Mouse (Mus musculus) cerebellum, postnatal 4 days (tissue): ENCODE results near the gene 1700123O20Rik.

ENCODE experiments used
- DNase-seq, 2 experiments: peaks; one replicate each; pipeline ENCODE4 v3.0.0; 2022; ENCODE audit warnings: low spot score in 2 of 2, mixed read lengths in 1 of 2

1700123O20Rik gene

DNA sequence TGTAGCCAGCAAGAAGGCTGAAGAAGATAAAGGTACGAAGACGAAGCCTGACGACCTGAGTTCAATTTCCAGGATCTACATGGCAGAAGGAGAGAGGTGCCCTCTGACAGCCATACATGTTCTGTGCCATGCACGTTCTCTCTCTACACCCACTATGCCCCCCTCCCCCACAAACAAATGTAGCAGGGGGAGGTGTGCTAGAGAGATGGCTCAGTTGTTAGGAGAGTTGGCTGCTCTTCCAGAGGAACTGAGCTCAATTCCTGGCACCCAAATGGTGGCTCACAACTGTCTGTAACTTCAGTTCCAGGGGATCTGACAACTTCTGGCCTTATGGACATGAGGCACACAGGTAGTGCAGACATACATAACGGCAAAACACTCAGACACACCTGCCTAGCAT, 9.7 kb upstream of the 1700123O20Rik start:
- DNase-seq: no peak

DNA sequence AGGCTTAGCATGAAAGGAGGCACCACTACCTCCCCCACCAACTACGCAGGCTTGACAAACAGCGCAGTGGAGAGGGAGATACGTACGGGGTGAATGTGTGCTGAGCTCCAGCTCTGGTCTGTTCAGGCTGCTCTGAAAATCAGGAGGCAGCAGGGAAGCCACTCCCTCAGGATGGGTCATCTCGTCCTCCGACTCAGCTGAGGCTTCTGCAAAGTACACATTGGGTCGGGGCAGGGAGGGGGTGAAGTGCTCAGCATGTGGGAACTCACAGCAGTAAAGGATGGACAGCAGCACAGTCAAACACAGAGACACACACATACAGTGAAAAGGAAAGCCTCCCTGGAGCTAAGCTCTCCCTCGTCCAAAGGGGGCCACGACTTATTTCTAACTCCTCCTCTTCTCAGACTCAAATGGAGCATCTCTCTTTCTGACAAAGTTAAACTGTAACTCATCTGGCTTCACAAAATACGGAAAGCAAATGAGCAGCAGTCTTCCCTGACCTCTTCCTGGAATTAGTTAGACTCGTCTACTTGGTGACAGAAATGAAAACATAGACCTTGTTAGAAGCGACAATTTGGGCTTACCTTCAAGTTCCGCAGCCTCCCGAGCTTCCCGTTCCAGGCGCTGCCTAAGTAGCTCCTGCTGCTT, 7.2 kb upstream of the 1700123O20Rik start:
- no peak for DNase-seq

DNA sequence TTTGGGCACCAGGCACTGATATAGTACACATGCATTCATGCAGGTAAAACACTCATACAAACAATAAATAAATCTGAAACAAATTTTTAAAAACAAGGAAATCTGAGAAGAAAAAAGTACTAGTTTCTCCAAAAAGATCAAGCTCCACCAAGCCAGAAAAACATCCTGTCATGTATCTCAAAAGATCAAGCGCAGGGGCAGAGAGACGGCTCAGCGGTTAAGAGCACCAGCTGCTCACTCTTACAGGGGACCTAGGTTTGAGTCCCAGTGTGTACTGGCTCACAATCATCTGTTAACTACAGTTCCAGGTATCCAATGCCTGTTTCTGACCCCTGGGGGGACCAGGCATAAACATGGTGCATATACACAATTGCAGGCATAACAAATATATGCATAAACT, 3.6 kb upstream of the 1700123O20Rik start:
- DNase-seq: no peak

DNA sequence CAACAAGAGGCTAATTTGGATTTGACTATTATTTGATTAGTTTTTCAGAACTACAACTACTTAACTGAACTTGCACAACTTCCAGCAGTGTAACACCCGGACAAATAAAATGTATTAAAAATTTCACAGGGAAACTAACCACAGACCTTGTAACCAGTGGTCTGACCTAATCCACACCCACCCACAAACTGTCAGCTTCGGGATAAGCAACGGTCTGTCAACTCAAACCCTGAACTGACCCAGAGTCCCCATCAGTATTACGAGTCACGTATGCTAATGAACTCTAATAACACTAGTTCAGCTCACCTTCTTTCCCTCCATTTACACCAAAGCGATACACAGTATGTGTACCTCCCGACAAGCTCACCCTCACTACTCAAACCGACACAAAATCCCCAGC, 545 bp upstream of the 1700123O20Rik start:
- DNase-seq: no peak

DNA sequence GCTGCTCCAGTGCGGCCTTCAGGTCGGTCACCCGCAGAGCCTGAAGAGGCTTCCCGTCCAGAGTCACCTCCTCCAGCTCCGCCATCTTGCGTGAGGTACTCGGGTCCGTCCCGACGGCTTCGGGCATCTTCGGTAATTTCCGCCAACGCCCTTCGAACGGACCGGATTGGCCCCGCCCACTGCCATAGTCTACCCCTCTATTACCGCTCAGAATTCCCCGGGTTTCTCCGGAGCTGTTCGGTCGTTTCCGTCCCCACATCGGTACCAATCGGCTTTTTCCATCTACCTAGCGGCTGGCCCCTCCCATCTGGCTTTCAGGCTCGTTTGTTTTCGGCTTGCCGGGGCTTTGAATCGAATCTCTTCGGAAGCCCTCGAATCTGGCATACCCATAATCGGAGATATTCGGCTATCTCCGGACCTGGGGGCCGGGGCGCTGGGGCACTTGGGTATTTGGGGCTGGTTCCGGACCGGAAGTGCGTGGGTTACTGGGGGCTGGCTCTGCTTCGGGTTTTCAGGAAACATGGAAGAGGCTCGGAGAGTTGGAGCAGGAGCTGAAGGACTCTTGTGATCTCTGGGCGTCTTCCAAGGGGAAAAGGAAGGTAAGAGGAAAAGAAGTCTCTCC, 617 bp downstream of the 1700123O20Rik start, which contains the start of gene Acin1:
TSS of gene Acin1 (minus strand) at position 410 of the 622 bp plus-strand sequence.
- DNase-seq: peak; percentile 100

DNA sequence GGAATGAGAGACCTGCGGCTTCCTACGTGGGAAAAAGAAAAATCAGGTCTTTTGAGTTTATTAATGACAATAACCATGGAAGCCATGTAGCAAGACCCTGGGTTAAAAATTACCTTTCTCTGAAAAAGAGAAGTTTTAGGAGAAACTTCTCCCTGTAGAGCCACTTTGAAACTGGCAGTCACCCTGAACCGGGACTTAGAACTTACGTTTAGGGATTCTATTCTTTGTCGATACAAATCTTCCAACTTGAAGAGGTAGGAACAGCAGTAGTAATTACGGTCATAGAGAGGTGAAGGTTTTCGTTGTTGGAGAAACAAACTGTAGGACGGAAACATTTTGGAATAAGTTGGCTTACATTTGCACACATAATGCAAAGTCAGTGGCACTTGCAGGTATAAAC, 1.2 kb downstream of the 1700123O20Rik start:
- no peak for DNase-seq

DNA sequence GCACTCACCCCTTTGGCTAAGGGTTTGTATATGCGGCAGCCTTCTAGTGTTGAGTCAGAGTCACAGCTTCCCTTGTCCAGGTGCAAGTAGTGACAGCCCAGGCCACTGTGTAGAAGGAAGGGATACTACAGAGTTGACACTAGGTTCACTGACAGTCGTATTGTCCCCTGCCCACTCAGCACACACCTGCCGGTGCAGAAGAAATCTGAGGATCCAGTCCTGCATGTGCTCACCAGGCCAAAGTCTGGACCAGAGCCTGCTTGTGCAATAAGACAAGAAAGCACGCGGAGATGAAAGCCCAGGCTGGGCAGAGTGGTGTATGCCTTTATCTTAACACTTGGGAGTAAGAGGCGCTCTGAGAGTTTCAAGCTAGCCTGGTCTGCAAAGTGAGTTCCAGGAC, 9.0 kb downstream of the 1700123O20Rik start:
- DNase-seq: no peak

DNA sequence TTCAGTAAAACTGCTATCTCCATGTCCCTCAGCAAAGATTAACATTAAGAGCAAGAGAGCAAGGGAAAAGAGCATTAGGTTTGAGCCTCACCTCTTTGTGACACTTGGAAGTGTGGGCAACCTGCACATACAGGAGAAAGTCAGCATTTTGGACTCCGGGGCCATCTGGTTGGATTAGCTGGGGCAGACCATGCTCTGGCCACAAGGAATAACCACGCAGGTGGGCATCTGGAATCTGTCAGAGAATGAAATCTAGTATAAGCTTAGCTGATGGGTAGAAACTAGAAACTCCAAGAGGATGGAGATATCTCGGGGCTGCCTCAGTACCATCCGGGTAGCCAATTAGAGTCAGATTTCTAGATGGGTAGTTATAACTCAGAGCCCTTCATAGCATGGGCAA, 10.7 kb downstream of the 1700123O20Rik start:
- DNase-seq: no peak

DNA sequence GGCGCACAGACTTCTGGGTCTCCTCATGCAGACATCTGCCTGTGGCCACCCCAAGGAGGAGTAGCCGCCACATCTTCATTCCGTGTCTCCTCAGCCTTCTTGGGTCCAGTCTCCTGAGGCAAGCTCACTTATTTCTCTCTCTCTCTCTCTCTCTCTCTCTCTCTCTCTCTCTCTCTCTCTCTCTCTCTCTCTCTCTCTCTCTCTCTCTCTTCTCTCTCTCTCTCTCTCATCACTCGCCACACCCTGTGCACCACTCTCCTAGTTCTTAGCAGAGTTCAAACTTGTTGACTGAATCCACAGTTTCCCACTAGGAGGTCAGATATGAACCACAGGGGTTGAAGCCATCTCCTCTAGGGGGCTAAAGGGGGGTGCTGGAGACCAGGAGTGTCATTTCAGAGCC, 12.7 kb downstream of the 1700123O20Rik start, which contains the start of gene Gm29776:
TSS of gene Gm29776 (minus strand) at position 101 of the 400 bp plus-strand sequence.
- DNase-seq: no peak

DNA sequence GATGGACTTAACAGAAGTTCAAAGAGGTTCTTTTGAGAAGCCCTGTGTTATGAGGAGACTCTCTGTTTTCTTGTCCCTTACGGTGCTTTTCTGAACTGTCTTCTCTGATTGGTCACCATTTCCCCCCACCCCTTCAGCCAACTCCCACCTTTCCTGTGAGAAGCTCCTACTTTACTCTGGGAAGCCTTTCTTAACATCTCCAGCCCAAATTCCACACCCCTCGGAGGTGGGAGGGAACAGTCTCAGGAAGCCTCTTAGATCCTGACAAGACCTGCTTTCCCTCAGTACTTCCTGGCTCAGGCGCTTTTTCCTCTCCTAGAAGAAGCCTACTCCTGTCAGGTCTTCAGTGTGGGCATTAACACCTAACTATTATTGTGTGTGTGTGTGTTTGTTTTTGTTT, 13.6 kb downstream of the 1700123O20Rik start:
- no peak for DNase-seq

DNA sequence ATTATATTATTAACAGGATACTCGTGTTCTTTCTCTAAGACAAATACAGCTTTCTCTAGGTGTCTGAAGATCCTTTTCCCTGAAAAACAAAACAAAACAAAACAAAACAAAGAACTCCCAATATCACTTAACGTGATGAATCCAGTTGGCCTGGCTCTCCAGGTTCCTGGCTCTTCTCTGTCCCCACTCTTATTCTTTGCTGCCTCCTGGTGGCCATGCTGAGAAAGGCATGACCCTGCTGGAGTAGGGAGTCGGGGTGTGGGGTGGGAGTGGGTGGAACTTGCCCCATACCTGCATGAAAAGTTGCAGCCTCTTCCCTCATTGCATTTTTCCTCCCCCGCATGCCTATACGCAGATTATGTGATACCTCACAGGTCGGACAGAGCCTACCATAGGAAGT, 15.3 kb downstream of the 1700123O20Rik start:
- DNase-seq: peak; percentile 74 to 77

DNA sequence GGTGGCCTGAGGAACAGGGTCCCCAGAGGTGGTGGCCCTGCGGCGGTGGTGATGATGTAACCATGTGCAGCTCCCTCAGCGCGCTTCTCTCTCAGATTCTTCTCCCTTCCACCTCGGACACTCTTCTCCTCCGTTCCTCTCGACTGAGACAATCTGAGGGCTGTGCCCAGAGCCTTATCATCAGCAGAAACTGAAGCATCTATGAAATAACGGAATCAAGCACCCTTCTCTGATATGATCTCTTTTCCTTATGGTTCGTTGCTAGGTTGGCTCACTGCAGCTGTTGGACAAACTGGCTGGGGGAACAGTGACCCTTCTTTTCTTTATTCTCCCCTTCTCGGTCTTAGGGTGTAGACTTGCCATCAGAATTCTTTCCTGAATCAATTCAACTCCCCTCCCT, 17.2 kb downstream of the 1700123O20Rik start:
- DNase-seq: no peak

DNA sequence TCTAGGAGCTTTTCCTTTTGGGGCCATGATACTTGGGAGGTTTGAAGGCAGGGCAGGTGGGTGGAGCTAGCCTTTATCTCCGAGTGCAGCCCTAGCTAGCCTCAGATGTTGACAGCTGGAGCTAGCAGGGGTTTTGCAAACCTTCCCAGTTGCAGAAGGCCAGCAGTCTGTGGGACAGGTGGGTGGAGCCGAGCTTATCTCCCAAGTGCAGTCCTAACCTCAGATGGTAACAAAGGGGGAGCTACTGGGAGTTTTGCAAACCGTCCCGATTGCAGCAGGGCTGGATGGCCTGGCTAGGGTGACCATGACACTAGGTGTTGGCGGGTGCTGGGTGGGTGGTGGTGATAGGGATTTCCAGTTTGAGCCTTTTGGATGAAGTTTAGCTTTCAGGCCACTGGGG, 19.8 kb downstream of the 1700123O20Rik start:
- no peak for DNase-seq

DNA sequence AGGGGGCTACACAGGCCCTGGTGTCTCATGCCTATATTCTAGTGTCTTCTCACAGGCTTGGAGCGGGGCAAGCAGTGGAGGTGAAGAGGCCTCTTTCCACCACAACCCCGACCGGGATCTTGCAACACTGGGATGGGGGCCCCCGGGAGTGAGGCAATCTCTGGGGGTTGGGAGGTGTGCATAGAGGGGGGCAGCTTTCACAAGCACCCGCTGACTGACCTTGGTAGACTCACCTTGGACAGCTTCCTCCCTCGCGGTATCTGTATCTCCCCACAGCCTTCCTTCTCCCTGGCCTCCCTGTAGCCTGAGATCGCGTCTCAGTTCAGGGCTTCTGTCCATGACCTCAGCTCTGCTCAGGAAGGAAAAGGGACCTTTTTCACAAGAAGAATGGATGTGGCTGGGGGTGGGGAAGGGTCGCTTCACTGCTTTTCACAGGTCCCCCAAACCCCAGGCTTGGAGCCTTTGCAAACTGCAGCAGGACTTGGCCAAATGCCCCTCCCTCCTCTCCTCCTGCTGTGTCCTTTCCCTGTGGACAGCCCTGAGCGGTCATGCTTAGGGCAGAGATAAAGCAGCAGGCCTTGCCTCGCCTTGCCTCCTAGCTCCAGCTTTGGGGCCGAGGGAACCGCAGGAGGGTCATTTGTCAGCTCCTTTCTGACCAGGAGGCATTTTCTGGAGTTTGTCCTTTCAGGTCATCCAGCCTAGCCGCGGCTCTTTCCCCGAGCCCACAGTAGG, 20.7 kb downstream of the 1700123O20Rik start:
- DNase-seq: no peak

DNA sequence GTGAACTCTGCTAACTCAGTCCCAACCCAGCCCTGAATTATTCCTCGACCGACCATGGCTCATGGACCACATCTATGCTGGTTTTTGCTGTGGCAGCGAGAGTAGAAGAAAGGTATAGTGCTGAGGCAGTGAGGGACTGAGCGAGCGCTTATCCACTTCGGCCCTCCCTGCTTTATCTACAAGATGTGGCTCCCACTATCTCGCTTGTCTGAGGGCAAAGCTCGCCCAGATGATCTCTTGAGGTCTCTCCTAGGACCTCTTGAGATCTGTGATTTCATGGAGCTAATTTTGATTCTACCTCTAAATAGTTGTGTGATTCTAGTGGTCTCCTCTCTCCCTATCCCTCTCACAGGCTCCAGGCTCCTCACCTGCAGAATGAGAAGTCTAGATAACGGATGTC, 23.0 kb downstream of the 1700123O20Rik start:
- DNase-seq: no peak

DNA sequence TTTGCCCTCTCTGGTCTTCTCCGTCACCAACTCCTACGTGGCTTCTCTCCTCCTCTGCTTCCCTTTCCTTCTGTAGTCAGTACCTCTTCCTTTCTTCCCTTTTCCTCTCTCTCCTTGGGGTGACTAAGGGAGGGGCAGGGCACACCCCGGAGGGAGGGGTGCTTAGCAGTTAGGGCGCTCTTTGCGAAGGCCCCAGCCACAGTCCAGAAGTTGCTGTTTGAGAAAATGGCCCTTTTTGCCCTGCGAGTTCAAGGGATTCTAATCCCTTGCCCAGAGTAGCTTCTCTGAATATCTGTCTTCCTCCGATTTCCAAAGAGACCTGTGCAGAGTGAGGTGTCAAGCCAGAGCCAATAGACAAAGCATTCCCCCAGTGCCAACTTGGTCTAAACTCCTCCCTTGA, 26.1 kb downstream of the 1700123O20Rik start, which contains the start of gene Cebpe:
TSS of gene Cebpe (minus strand) at position 101 of the 400 bp plus-strand sequence.
- no peak for DNase-seq

DNA sequence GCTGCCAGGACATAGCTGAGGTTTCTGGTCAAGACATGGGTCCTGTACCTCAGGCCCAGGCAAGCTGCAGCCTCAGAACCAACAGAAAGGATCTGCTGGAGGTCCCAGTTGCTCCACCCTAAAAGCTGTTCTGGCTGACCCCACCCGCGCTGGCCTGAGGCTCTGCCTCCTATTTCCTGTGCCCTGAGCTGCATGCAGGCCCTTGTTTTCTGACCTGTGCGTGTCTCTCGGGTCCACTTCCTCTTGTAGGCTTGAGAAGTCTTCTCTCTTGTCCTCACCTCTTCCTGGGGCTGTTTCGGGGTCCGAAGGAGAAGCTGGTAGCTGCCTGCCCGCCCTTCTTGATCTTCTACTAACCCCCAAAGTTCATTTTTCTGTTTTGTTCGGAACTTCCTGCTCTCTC, 26.8 kb downstream of the 1700123O20Rik start:
- no peak for DNase-seq

DNA sequence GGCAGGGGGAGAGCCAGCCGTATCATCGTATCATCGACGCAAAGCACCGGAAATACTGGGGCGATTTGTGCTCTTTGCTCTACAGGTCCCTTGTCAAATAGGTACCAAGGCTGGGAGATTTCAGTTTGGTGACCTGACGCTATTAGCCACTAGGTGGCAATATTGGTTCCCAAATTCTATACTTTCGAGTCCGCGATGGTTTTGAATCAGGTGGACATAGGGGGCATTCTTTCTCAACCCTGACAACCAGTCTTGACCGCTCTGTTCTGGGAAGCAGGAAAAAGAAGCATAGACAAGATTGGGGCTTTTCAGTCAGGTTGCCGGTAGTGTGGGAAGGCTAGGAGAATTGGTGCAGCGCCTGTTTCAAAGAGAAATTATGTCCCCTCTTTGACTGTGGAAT, 28.1 kb downstream of the 1700123O20Rik start:
- peak in 1 of 2 experiments; percentile 78 for DNase-seq

DNA sequence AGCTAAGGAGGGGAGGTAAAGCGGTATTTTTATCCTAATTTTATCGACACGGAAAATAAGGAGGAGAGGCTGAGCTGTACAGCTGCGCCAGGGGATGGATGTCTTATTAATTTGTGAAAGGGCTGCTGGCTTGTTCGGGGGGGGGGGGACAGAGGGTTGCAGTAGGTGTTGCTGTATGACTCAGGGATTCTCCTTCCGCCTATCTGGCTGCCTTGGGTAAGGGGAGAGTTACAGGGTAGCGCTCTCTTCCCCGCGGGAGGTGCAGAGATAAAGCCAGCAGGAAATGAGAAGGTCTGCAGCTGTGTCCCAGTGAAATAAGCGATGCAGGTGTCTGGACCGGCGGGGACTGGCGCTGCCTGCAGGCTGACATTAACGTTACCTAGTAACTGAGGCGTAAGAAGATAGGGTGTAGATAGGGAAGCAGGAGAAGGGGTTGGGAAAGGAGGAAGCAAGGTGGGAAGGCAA, 28.6 kb downstream of the 1700123O20Rik start:
- peak in 1 of 2 experiments; percentile 14 for DNase-seq

DNA sequence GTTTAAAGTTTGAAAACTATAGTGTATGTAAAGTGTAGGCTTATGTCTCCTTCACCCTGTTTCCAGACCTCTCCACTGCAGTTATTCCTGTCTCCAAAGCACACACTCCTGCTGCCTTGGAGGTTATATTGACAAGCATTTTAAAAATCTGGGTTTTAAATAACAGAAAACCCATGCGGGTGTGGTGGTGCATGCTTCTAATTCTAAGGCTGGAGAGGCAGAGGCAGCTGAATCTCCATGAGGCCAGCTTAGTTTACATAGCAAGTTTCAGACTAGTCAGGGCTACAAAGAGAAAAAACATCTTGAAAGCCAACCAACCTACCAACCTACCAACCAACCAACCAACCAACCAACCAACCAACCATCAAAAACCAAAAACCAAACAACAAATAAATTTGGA, 29.4 kb downstream of the 1700123O20Rik start:
- DNase-seq: no peak

DNA sequence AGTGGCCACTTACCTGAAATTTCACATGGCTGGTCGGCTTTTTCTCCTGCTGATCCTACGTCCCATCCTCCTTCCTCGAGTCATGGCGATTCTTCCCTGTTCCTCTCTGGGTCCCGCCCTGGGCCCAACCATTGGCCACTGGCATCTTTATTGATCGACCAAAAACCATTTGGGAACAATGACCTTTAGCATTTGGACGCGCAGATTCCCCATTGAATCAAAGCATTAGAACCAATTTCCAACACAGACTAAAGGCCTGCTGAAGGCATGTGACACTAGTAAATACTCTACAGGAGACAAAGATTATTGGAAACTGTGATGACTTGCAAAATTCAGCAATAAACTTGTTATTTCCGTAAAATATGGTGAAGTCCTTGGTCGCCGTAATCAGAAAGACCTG, 34.0 kb downstream of the 1700123O20Rik start:
- DNase-seq: no peak

DNA sequence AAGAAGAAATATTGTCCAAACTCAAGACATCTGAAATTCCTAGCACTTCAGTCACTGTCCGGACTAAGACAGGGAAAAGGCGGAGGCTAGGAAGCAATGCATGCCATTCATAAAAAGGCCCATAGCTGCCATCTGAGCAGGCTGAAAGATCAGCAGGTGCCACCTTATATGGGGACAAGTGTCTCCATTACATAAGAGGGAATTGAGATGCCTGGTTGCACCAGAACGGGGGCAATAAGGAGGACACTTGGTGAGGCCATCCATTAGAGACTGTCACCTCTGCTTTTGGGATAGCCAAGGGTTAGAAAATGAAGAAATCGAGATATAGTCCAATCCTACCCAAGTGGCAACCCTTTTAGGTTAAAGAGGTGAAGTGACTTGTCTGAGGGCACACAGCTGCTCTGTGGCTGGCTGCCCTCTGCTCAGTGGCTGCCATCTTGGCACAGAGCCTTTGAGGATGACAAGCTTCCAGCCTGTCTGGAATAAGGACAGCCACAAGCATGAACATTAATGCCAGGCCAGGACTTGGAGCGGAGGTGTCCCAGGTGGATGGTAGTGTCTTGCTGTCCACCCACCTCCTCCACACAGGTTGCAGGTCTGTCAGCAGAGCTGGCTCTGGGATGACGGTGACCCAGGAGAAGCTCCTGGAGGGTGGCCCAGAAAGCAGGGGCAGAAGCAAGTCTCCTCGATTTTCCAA, 34.8 kb downstream of the 1700123O20Rik start:
- DNase-seq: peak in 1 of 2 experiments; percentile 42
